Mouse (Mus musculus): Measurements from ENCODE around the gene Oaf.
A peak's percentile ranks its signal among the peaks of the same experiment; 100 is the strongest.

GRCm38 (mm10) chr9:43221643-43222428 lies 17.9 kb downstream of the Oaf start:
- TF ChIP-seq POLR2A (IDR thresholded peaks at IDR 0.05; ENCODE audit: borderline replicate concordance, low read depth, low read length), result no peak
- peak; percentile 60 for TF ChIP-seq CTCF (IDR thresholded peaks at IDR 0.05; ENCODE audit: low read depth, low read length)
